Mouse (Mus musculus): ENCODE data around the gene BC004004.

BC004004 gene

DNA sequence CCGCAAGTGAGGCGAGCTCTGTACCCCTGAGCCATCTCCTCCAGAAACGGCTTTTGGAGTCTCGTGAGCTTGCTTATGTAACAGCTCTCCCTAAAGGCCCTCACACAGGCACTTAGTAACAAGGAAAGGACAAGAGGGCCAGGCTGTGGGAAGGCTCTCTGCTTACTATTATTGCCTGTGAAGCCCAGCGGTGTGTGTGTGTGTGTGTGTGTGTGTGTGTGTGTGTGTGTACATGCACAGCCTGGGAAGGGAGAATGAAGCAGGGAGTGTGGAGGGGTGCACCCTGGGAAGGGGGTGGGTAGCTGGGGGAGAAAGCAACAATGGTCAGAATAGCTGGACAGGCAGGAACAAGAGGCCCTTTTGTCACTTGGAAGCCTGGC lies 86.9 kb downstream of the BC004004 start:
- peak; percentile 87 for DNase-seq

GRCm38 (mm10) chr17:29355841-29356478 lies 87.4 kb downstream of the BC004004 start:
- peak; percentile 85 for DNase-seq

DNA sequence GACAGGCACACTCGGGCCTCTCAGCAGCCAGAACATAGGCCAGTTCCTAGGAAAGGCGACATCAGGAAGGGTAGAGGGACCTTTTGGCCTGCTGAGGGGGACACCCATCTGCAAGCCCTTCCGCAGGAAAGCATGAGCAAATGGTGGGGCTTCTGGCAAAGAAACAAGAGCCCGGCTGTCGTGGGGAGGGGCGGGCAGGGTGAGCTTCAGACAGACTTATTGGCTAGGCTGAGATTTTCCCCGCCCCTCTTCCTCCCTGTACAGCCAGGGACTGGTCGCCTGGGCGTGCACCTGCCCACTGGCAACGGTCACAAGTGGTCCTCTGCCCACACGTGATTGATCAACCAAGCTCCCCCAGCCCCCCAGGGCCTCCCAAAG lies 87.9 kb downstream of the BC004004 start:
- peak; percentile 96 for DNase-seq

DNA sequence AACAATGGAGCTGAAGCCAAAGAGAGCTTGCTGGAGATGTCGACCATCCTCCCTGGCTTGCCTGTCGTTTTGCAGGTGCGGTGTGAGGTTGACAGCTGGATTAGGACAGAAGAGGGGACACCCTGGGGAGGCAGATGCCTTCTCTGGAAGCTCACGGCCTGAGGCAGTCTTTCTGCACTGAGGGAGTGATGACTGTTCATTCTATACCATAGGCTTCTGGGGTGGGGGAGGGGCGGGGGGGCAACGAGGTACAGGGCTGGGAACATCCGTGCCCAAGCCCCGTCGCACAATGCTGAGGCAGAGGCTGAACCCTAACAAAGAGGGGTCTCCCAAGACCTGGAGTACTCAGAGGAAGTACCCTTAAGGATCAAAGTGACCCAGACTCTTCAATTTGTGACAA lies 88.3 kb downstream of the BC004004 start:
- DNase-seq, result no peak

DNA sequence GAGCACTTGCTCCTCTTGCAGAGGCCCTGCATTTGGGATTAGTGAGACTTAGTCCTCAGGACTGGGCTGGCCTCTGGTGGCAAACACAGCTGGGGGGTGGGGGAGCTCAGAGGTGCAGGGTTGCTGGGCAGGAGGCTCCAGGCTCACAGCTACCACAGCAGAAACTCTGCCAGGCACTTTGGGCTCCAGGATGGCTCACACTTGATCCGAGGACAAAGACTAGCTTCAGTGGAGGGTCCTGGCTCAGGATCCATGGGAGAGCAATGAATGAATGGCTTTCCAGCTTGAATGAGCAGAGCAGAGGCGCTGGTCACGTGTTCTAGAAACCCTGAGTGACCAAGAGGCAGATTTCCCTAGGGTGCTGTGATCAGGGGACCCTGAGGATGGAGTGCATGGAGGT lies 90.3 kb downstream of the BC004004 start:
- DNase-seq, result no peak

- no peak for DNase-seq
These were observed 92.2 kb downstream of the BC004004 start, which contains the start of gene Fgd2 for GRCm38 (mm10) chr17:29360761-29361221. Gene Fgd2, plus strand, starts transcription at chr17:29360914.

- no peak for DNase-seq
These were observed 93.5 kb downstream of the BC004004 start for GRCm38 (mm10) chr17:29361982-29362691.

DNA sequence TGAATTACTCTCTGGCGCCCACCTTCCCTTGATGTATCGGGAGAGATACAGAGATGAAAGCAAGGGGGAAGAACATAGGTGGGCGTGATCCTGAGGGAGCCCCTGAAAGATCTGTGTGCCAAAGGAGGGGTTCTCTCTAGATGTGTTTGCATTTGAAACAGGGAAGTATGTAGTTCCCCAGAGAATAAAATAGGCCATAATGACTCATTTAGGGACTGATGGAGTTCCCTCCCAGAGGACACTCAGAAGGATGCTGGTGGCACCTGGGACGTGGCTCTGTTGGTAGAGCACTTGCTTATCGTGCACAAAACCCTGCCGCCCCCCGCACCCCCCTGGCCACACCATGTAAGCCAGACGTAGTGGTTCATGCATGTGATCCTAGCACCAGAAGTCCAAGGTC lies 94.5 kb downstream of the BC004004 start:
- no peak for DNase-seq
